Mouse (Mus musculus) retina, postnatal 7 days (tissue): ENCODE results near the gene Shf.
"Not testable (repeated sequence)": the region's sequence is repeated elsewhere in the genome, so short reads cannot be mapped to it uniquely, and the experiment has no call there.

ENCODE experiments used
- DNase-seq: peaks from one replicate; pipeline ENCODE4 v3.0.0-alpha.2; 2012; ENCODE audit warnings: low read depth, low spot score

The Shf gene

DNA sequence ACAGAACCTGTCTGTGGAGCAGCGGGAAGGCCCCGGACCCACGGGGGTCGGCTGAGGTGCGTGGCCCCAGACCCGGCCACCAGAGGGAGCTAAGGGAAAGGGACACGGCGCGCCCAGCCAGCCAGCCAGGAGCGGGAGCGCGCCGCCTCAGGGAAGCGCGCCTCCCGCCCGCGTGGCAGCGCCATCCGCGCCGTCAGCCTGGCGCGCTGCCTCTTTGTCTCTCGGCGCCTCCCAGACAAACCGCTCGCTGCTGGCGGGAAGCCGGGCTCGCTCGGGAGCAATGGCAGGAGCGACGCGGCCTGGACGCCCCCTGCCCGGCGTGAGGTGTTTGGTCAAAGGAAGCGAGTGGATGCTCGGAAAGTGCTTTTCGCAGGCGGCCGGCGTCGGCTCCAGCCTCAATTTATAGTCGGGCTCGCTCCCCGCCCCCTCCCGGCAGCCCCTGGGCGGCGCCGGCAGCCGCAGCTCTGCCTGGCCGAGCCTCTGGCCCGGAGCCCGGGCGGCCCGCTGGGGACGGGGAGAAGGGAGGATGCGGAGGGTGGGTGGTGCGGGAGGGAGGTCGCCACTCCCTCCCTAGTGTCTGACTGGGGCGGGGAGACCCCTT is 20.3 kb downstream of the Shf start:
- DNase-seq = peak; percentile 83

DNA sequence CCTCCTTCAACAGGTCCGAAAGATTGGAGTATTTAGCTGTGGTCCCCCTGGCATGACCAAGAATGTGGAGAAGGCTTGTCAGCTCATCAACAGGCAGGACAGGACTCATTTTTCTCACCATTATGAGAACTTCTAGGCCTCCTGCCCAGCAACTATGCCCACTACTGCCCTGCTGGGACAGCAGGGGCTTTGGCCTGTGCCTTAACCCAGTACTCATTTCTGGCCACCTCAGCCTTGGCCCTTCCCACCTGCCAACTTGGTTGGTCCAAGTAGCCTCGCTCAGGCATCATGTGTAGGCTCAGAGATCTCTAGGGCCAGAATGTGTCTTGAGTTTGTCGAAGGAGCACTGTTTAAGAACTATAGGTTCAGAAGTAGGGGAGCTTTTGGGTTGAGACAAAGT is 21.7 kb downstream of the Shf start:
- DNase-seq = no peak

DNA sequence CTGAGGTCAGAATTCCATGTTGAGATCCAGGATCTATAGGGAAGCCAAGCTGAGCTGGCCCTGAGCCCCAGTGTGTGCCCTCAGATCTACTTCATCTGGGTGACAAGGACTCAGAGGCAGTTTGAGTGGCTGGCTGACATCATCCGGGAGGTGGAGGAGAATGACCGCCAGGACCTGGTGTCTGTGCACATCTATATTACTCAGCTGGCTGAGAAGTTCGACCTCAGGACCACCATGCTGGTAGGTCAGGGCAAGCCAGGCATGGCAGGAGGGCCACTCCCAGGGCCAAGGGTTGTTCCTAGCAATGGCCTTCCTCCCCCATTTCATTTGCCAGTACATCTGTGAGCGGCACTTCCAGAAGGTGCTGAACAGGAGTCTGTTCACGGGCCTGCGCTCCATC is 22.8 kb downstream of the Shf start:
- DNase-seq = not testable (repeated sequence)

DNA sequence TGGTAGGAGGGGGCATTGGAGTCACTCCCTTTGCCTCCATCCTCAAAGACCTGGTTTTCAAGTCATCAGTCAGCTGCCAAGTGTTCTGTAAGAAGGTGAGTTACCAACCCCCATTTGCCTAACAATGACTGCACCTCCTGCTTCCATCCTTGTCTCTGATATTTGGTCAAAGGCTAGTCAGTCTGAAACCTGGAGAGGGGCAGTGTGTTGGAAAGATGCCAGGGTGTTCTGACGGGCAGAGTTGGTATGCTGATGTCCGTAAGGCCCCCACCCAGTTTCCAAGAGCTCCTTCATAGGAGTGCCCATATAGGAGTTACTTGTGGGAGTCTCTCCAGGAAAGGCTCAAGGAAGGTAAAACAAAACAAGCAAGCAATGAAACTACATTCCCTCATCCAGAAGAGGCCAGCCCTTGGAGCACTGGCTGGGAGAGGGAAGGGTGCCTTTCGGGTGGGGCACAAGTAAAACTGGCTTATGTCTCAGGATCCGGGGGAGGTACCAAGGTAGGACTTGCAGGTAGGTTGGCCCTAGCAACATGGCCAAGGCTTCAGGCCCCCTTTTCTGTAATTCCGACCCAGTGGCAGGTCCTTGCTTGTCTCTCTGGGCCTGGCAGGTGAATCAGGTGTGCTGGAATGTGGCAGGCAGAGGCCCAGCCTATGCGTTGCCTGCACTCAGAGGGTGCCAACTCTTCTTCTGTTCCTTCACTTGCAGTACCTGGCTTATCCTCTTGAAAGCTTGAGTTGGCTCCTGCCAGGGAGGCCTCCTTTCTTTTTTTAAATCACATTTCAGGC is 23.7 kb downstream of the Shf start:
- no peak for DNase-seq

DNA sequence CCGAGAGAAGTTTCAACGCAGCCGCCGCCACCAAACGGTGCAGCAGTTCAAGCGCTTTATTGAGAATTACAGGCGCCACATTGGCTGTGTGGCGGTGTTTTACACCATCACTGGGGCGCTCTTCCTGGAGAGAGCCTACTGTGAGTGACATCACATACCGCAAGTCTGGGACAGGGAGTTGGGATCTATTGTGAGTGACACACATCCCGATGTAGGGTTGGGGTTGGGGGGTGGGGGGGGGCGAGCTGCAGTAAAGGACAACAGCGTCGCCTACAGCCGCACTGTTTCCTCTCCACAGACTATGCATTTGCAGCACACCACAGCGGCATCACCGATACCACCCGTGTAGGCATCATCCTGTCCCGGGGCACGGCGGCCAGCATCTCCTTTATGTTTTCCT is 31.7 kb downstream of the Shf start:
- no peak for DNase-seq

DNA sequence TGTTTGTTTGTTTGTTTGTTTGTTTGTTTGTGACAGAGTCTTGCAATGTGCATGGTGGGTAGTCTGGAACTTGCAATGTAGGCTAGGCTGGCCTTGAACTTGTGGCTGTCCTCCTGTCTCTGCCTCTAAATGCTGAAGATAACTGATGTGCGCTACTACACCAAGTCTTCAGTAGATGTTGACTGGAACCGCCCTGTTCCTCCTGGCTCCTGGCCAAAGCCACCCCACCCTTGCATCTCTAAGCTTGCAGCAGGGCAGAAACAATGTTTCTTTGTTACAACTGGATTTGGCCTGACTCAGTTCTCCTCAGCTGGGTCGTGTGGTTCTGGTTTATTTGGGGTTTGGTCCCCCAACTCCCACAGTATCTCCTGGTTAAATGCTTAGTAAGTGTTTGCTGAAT is 34.8 kb downstream of the Shf start:
- DNase-seq = no peak

DNA sequence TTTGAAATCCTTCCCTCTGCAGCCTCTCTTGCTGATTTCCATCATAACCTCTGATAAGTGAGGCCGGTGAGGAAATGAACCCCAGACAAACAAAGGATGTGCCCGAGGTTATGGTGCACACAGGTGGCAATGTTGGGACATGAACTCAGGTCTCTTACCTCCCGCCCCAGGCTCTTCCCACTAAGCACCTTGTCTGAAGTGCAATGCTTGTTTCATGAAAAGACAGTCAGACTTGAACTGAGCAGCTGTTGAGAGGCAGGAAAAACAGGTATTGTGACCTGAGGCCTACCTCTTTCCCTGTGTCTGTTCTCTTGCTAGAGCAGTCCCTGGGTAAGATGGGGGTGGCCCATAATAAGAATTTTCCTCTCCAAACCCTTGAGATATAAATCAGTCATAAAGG is 36.7 kb downstream of the Shf start:
- no peak for DNase-seq

DNA sequence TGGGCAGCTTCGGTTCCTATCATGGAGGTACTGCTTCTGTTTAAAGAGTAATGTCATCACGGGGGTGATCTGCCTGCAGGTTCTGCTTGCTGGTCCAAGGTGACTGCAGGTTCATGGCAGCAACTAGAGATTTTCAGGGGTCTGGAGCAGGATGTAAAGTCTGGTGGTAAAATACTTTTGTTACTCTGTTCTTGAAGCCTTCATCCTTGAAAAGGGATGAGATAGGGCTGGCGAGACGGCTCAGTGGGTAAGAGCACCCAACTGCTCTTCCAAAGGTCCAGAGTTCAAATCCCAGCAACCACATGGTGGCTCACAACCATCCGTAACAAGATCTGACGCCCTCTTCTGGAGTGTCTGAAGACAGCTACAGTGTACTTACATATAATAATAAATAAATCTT is 38.6 kb downstream of the Shf start:
- not testable (repeated sequence) for DNase-seq

DNA sequence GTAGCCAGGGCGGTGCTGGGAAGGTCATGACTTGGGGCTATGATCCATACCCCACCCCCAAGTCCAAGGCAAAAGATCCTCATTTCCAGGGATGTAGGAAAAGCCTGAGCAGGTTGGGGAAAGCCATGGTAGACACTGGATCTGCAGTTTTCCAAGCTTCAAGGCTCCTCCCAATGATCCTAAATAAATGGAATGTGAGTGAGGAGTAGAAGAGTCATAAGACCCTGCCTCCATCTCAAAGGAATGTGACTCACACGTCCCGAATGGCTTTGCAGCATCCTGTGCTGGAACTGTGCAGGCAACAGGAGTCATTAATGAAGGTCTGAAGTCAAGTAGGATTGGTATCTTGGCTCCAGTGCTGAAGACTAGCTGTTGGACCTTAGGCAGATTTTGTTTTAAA is 41.0 kb downstream of the Shf start:
- DNase-seq = no peak

DNA sequence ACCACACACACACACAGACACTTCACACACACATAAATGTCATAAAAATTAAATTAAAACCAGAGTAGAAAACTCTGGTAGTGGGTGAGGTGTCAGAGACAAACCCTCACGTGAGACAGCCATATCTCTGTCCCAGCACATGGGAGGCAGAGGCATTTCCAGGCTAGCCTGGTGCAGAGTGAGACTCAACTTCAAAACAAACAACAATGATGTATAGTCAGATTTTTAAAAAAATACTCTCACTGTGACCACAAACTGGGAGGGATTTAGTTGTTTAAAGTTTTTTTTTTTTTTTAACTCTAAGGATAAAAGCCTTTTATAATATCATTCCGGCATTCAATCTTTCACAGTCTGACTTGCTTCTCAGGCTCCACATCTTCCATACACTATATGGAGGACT is 43.6 kb downstream of the Shf start:
- no peak for DNase-seq

DNA sequence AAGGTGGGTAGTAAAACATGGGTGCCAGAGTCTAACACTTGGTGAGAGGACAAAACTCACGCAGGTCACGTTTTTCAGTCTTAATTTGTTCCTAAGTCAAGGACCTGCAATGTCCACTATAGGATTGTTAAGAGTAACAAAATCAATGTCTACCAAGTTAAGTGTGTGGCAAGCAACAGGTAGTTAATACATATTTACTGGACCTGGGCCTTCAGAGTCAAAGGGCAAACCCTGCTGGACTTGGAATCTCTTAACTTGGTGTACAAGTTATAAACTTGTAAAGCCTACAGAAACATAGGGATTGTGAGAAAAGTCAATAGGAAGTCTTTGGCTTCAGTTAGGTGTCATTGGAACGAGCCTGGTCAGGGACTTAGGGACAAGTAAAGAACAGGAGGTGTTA is 44.4 kb downstream of the Shf start:
- DNase-seq = no peak

DNA sequence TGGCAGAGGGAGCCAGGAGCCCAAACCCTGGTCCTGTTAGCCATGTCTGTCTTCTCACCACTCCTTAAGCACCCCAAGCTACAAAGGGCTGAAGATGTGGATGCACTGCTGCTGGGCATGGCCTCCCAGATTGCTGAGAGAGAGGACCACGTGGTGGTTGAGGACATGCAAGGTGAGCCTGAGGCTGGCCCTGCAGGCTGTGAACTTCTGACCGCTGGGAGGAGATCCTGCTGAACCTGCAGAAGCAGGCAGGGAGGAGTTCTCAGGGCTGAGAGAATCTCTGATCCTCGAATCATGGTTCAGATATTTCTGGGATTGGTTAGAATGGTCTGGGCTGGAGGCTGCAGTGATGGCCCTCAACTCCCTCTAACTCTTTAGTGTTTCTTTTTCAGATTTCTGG is 45.0 kb downstream of the Shf start:
- DNase-seq = no peak

DNA sequence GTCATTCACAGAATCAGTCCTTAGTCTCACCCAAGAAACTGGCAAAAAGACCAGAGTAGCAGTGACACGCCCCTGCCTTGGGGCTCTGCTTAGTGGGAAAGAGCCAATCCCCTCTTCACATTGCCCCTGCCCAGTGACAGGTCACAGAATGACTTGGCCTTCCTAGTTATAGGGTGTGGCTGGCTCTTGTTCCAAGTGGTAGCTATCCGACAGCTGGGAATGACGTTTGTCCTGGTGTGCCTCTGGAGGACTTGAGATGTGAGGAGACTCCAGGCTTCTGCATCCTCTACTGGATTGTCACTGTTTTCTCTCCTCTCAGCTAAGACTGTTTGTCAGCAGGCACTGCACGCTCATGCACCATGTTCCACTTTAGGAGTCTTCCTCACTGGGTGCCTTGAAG is 51.6 kb downstream of the Shf start:
- no peak for DNase-seq

DNA sequence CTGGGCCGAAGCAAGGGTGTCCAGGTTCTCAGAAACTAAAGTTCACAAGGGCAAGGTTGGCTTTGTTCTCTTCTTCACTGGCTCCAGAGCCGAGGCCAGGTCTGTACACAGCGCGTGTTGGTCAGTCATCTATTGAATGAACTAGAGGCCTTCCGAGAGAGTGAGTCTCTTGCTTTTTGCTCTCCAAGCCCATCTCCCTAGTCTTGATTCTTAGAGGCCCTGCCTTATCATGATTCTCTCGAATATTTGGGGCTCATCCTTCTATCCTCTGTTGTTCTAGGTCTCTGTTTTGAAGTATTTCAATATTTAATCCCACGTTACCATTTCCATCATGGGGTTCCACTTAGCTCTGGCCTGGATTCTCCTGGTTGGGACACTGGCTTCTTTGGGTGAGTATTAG is 53.6 kb downstream of the Shf start, which contains the start of gene Duox1:
Gene Duox1, plus strand, starts transcription at position 301 of the 400 bp plus-strand sequence.
- DNase-seq = no peak

DNA sequence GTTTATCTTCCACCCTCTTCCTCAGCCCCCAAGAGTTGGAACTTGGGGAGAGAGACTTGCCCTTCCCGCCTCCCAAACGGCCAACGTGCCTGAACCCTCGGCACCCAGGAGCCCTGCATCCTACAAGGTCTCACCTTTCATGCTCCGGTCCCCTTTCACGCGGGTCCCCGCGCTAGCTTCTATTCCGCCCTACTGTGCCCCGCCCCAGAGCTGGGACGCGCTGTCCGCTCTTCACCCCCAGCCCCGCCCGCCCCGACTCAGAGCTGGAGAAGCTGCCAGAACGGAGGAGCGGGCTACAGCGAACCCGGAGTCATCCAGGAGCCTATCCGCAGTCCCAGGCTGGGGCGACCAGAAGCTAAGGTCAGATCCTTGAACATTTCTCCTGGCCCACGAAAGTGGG is 55.4 kb downstream of the Shf start, which contains the start of gene Duoxa1:
Gene Duoxa1, minus strand, starts transcription at position 195 of the 400 bp plus-strand sequence.
- no peak for DNase-seq

DNA sequence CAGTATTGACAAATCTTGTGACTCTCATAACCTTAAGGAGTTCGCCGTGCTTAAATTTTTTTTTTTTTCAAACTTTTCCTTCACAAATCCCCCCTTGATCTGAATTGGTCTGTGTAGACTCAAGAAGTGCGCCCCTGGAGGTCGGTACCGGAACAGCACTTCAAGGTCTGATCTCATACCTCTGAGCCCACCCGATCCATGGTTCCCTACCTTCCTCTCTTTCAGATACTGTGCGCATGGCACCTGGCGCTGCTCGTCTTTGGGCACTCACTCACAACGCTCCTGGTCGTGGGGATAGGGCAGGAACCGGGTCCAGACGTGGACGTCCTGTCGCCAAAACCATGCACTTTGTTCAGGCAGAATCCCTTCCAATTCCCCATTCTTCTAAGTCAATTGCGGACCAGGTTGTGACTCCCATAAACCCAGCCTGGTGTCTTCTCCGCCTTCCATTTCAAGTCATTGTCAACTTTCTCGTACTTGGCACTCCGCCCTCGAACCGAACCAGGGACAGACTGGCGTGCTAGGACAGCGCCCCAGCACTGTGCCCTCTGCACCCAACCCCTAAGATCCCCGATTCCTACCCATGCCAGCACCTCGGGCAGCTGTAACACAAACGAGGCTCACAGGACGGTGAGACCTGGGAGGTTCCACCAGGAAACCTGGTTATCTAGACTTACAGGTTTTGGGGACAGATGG is 56.1 kb downstream of the Shf start:
- peak; percentile 49 for DNase-seq

DNA sequence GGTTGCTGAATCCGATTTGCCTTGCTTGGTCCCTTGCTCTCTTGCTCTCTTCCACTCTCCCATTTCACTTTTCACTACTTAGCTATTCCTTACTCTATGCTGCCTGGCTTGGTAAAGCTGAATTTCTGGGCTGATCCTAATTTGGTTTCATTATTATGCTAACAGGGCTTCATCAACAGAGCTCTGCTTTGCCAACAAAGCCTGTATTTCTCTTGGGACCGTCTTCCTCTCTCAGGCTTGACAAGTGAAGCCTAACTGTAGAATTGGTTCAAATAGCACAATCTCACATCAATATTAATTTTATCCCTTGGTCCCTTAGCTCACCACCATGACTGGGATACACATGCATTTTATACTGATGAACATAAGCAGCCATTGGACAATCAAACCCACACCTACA is 57.4 kb downstream of the Shf start:
- no peak for DNase-seq

DNA sequence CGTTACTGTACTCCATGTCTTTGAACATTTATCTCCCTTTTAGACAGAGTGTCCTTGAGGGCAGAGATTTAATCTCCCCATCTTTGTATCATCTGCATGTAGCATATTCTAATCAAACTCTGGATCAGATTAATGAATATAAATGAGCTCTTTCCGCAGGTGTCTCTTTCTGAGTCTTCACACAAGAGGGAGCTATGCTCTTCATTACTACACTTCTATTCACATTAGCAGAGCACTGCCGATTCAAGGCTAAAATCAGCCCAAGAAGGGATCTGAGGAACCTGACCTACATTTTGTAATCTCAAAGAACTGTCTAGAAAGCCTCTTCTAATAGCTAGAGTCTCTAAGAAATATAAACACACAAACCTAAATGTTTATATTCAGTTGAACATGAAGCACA is 59.3 kb downstream of the Shf start:
- no peak for DNase-seq

DNA sequence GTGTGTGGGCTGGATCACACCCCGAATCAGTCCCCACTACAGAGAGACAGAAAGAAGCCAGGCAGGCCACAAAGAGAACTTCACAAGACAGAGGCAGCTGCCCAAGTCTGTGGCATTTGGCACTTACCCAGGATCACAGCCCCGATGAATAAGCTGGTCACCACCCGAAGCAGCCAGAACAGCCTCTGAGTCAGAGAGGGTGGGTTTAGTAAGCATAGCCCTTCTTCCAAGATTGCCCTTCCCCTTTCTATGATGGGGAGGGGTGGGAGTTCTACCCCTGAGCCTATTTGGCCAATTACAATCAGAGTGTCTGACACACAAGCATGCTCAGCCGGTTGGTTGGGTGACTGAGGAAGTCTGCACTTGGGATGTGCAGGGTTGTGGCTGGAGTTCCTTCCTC is 62.8 kb downstream of the Shf start:
- no peak for DNase-seq

DNA sequence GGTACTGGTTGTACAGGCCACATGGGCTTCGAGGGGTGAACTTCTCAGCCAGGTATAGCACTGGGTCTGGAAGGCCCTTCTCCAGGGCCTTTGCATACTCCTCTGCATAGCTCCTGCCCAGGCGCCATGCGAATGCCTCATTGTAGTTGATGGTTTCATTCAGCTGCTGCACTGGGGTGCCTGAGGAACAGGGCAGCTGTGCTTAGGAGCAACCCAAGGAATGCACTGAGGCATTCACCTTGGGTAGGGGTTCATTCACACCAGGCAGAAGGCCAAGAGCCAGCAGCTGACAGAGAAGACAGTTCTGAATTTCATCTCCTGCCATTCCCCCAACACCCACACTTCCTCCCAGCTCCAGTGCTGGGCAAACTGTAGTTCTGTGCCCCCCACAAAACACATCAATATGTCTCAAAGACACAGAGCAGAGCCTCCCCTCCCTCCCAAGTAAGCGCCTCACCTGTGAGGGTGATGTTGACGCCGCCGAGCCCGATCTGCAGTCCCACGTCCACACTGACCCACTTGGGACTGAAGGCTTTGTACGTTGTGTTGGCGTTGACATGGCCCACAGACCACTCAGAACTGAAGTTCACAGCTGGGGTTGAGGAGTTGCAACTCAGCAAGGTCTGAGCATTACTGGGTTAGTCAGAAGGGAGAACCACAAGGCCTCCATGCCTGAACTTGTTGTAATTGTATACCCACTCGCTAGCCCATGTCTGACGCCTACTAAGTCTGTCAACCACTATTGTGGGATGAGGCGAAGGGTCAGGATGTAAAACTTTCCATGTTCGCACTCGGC is 63.7 kb downstream of the Shf start:
- DNase-seq = no peak

DNA sequence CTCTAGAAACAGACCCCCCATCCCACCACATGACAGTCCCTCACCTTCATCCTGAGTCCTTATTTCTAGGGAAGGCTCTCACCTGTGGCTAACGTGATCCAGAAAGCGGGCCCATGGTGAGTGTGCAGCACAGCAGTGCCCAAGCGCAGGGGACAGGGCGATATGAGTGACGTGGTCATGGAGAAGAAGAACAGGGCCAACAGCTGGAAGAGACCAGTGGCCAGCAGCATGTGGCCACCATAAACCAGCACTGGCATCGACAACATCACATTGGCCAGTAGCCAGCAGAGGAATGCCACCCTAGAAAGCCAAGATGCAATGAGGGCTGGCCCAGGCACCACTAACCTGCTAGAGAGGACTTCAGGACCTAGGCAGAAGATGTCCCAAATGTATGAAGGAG is 64.4 kb downstream of the Shf start:
- no peak for DNase-seq
